Mouse (Mus musculus) spleen, adult 12 weeks (tissue): ENCODE measurements around the gene Noxo1.
"Not testable (repeated sequence)": the region's sequence is repeated elsewhere in the genome, so short reads cannot be mapped to it uniquely, and the experiment has no call there.

Experiments
- DNase-seq: peaks from one replicate; pipeline ENCODE4 v3.0.0; 2022; ENCODE audit warnings: low spot score

Gene Noxo1

GRCm38 (mm10) chr17:24721383-24721955 is 25.4 kb downstream of the Noxo1 start:
- DNase-seq = not testable (repeated sequence)

GRCm38 (mm10) chr17:24722220-24722924 is 26.3 kb downstream of the Noxo1 start:
- no peak for DNase-seq

GRCm38 (mm10) chr17:24723122-24723880 is 27.3 kb downstream of the Noxo1 start:
- DNase-seq = no peak

- DNase-seq = no peak
These were observed 27.8 kb downstream of the Noxo1 start for GRCm38 (mm10) chr17:24723881-24724180.

- peak; percentile 93 for DNase-seq
These were observed 28.1 kb downstream of the Noxo1 start, which contains the start of gene Ndufb10 for GRCm38 (mm10) chr17:24724184-24724583. TSS of gene Ndufb10 (minus strand) at chr17:24724478.

- no peak for DNase-seq
These were observed 29.8 kb downstream of the Noxo1 start for GRCm38 (mm10) chr17:24725637-24726390.

- DNase-seq = no peak
These were observed 31.6 kb downstream of the Noxo1 start, which contains the start of gene Rpl3l for GRCm38 (mm10) chr17:24727618-24728017. TSS of gene Rpl3l (plus strand) at chr17:24727820.

- DNase-seq = no peak
These were observed 32.1 kb downstream of the Noxo1 start for GRCm38 (mm10) chr17:24728184-24728583.

- no peak for DNase-seq
These were observed 33.0 kb downstream of the Noxo1 start for GRCm38 (mm10) chr17:24729067-24729466.

GRCm38 (mm10) chr17:24730787-24731186 is 34.8 kb downstream of the Noxo1 start:
- DNase-seq = no peak

- DNase-seq = no peak
These were observed 36.4 kb downstream of the Noxo1 start for GRCm38 (mm10) chr17:24732233-24732935.

GRCm38 (mm10) chr17:24733434-24734050 is 37.5 kb downstream of the Noxo1 start:
- DNase-seq = no peak

GRCm38 (mm10) chr17:24734513-24734912 is 38.5 kb downstream of the Noxo1 start:
- no peak for DNase-seq

- no peak for DNase-seq
These were observed 39.4 kb downstream of the Noxo1 start for GRCm38 (mm10) chr17:24735446-24735845.

- DNase-seq = peak; percentile 95
These were observed 40.5 kb downstream of the Noxo1 start, which contains the start of gene Msrb1 for GRCm38 (mm10) chr17:24736330-24737051. TSS of gene Msrb1 (plus strand) at chr17:24736642.

- no peak for DNase-seq
These were observed 41.2 kb downstream of the Noxo1 start for GRCm38 (mm10) chr17:24737135-24737810.

GRCm38 (mm10) chr17:24738238-24738637 is 42.2 kb downstream of the Noxo1 start:
- no peak for DNase-seq

GRCm38 (mm10) chr17:24739926-24740325 is 43.9 kb downstream of the Noxo1 start:
- no peak for DNase-seq

- no peak for DNase-seq
These were observed 46.3 kb downstream of the Noxo1 start for GRCm38 (mm10) chr17:24742307-24742706.

GRCm38 (mm10) chr17:24743896-24744295 is 47.9 kb downstream of the Noxo1 start:
- no peak for DNase-seq
